Mouse (Mus musculus) adrenal gland, adult 8-10 months (tissue): ENCODE data around the gene Sertad1. TPM values are rescaled to one million over a fixed set of nuclear protein-coding genes. Genes with fewer than 3 reads are reported as not detected.

ENCODE experiments used
- DNase-seq: peaks from one replicate; pipeline ENCODE4 v3.0.0; 2022
- total RNA-seq, 4 experiments: library from RNA; stranded (reverse); gene quantifications; 2 replicates each; pipeline ENCODE4 v1.2.4; 2022

Gene Sertad1
- total RNA-seq: 10 to 100 TPM; 20.2 to 37.1 (median 23.9) TPM

- peak; percentile 100 for DNase-seq
Observed at GRCm38 (mm10) chr7:27486770-27487697, at the start of gene Sertad1. Gene Sertad1, plus strand, starts transcription at chr7:27486910.

GRCm38 (mm10) chr7:27437544-27437943, 49.2 kb upstream of the Sertad1 start:
- no peak for DNase-seq

DNA sequence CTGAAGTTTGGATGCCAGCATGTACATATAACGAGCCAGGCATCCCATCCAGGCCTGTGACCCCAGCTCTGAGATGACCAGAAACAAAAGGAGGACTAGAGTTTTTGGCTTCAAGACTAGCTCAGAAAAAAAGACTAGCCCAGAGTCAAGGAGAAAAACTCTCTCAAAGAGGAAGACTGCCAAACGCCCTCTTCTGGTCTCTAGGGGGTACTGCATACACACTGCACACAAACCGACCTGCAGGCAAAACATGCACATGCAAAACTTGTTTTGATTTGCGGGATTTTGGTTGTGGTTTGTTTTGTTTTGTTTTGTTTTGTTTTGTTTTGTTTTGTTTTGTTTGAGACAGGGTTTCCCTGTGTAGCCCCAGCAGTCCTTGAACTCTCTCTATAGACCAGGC, 46.7 kb upstream of the Sertad1 start:
- no peak for DNase-seq

DNA sequence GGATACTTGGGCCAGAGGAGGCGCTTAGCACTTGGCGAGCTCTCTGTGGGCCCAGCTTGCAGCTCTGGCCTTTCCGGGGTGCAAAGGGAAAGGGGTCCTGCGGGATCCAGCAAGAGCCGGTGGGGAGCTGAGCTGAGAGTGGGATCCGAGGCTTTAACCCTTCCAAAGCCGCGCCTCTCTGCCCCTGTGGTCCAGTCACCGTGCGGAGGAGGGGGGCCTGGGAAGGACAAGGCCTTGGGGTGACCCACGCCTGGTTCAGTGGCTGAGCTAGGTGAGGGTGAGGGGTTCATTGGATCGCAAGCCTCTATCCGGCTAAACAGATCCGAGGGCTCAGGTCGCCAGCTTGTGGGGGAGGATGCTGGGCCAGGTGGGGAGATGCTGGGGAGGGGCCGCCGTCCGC, 40.7 kb upstream of the Sertad1 start:
- no peak for DNase-seq

DNA sequence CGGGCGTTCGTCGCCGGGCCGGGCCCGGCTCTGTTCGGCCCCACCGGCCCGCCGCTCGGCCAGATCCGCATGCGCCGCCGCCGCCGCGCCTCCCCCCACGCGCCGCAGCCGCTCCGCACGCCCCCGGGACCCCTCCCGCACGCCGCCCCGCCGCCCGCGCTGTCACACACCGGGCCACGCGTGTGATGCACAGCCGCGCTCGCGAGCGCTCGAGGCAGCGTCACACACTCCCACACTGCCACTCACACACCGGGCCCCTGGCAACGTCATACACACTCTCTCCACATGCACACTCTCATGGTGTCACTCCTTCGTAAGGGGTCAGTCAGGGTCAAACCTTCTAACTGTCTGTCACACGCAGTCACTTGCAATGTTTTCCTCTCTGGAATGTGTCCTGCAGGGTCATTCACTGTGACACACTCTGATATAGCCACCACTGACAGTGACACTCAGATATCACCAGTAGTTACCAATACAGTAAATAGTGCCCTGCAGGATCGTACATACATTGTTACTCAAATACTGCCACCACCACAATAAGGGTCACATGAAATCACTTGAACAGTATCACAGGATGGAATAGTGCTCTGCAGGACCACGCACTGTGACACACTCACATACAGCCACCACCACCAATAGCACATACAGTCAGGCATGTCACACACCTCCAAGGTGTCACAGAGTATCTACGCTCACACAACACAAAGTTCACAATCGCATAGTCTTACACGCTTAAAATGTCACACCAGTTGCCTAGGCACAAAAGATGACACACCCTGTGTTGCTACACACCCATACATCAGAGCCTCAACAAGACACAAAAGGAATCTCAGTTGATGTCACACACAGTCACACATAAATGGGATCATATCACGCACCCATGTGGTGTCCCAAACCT, 39.9 kb upstream of the Sertad1 start:
- DNase-seq: peak; percentile 32

GRCm38 (mm10) chr7:27447419-27448286, 39.1 kb upstream of the Sertad1 start, which contains the start of the genes Sptbn4 and Blvrb:
Gene Sptbn4, minus strand, starts transcription at chr7:27447686.
Gene Blvrb, plus strand, starts transcription at chr7:27447978.
- peak; percentile 100 for DNase-seq

GRCm38 (mm10) chr7:27448421-27449206, 38.1 kb upstream of the Sertad1 start:
- peak; percentile 32 for DNase-seq

DNA sequence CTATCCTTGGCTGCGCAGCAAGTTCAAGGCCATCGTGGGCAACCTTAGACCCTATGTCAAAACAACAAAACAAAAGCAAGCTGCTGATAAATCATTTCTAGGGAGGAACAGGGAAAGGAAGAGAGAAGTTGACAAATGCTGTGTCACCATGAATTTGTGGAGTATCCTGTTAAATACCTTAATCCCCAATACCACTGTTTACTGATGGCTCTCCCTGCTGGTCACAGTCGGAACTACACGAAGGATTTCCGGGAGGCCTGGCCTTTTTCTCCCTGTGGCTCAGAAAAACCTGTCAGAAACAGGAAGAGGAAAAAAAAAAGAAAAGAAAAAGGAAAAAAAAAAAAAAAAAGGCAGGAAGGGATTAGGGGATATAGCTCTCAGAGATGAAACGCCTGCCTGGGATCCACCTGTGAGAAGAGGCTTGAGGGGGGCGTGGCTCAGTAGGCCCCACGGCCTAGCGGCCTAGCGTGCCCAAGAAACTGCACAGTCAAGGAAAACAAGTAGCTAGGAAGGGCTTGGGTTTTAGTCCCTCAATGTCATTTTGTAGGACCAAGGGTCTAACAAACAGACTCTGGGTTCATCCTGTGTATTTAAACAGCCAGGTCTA, 37.4 kb upstream of the Sertad1 start:
- peak; percentile 52 for DNase-seq

- DNase-seq: no peak
Observed at GRCm38 (mm10) chr7:27451359-27451758, 35.4 kb upstream of the Sertad1 start.

DNA sequence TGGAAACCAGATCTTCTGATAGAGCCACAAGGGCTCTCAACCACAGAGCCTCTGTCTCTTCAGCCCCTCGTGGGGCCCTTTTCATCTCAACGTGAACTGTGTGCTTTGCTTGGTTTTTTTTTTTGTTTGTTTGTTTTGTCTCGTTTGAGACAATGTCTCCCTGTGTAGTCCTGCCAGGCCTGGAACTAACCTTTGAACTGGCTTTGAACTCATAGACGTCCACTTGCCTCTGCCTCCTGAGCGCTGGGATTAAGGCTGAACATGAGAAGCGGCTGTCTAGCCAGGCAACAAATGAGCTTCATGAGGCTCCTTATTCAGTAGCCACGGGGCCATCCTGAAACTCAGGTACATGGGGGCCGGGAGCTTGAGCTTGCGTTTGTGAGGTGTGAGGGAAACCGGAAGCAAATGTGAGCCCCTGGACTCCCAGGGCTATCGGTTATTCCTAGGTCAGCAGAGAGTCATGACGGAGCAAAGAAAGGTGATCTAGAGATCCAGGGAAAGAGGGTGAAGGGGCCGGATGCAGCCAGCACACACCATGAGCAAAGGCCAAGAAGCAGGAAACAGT, 34.4 kb upstream of the Sertad1 start:
- no peak for DNase-seq

DNA sequence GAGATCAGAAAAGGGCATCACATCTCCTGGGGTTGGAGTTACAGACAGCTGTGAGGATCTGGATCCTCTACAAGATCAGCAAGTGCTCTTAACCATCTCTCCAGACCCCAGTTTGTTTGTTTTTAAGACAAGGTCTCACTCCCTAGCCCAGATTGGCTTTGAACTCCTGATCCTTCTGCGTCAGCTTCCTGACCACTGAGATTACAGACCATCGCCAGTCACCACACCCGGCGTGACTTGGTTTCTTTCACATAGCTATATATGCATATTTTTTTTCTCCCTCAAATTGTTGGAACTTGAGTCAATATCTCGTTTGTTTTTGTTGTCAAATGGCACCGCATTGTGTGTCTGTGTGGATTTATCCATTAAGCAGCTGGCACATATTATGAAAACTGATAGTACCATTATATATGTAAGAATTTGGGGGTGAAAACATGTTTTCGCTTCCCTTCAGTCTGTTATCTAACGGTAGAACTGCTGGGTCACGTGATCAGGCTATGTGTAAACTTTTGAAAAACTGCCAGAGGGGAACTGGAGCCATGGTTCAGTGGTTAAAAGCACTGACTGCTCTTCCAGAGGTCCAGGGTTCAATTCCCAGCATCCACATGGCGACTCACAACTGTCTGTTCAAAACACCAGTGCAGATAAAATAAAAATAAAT, 32.1 kb upstream of the Sertad1 start:
- no peak for DNase-seq

DNA sequence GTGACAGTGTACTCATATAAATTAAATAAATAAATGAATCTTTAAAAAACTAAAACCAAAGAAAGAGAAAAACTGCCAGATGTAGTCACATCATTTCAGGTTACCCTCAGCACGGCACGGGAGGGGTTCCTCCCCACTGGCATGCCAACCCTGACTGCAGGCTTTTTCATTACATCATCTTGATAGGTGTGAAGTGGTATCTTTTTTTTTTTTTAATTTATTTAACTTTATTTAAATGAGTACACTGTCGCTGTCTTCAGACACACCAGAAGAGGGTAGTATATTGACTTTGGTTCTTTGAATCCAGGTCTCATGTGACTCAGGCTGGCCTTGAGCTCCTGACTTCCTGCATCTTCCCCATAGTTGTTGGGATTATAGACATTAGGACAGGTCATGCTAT, 31.4 kb upstream of the Sertad1 start:
- DNase-seq: no peak

GRCm38 (mm10) chr7:27458614-27459013, 28.1 kb upstream of the Sertad1 start:
- DNase-seq: no peak

DNA sequence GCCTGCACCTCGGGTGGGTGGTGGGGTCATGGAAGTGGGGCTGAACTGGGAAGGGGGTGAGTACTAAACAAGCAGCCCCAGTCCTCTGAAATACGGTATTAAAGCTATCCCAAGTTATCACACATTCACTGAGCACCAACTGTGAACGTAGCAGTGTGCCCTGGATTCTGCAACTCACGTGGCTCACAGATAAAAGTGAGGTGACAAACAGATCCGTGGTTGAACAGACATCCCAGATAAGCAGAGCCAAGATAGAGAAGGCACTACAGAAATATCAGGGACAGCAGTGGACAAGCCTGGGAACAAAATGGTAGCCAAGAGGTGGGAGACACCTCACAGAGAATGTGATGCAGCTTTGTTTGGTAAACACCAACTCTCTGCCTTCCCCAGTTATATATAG, 27.1 kb upstream of the Sertad1 start:
- DNase-seq: no peak

GRCm38 (mm10) chr7:27460477-27460876, 26.2 kb upstream of the Sertad1 start:
- DNase-seq: no peak

- no peak for DNase-seq
Observed at GRCm38 (mm10) chr7:27467648-27468047, 19.1 kb upstream of the Sertad1 start.

- DNase-seq: no peak
Observed at GRCm38 (mm10) chr7:27471390-27472120, 15.2 kb upstream of the Sertad1 start.

DNA sequence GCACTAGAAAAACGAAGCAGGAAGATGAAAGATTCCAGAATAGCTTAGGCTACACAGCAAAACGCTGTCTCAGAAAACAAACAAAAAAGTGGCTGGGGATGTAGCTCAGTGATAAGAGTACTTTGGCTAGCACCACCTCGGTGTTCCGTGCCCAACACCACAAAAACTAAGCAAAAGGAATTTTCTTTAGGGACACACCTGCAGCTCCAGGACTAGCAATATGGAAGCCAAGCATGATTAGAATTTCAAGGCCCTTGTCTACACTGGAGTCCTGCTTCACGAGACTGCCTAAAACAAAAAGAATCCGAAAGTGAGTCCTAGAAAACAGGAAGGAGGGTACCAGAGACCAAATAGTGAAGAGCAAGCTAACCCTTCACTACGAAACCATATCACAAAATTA, 14.1 kb upstream of the Sertad1 start:
- DNase-seq: no peak

GRCm38 (mm10) chr7:27473156-27473834, 13.4 kb upstream of the Sertad1 start, which contains the start of gene Sertad3:
Gene Sertad3, plus strand, starts transcription at chr7:27473768.
- peak; percentile 99 for DNase-seq
